Mouse (Mus musculus): ENCODE measurements around the gene Trim59. TPM values are rescaled to one million over a fixed set of nuclear protein-coding genes. Genes with fewer than 3 reads are reported as not detected.

The Trim59 gene
- polyA plus RNA-seq, 1 experiment from 2014 or later, result 86.9 TPM

DNA sequence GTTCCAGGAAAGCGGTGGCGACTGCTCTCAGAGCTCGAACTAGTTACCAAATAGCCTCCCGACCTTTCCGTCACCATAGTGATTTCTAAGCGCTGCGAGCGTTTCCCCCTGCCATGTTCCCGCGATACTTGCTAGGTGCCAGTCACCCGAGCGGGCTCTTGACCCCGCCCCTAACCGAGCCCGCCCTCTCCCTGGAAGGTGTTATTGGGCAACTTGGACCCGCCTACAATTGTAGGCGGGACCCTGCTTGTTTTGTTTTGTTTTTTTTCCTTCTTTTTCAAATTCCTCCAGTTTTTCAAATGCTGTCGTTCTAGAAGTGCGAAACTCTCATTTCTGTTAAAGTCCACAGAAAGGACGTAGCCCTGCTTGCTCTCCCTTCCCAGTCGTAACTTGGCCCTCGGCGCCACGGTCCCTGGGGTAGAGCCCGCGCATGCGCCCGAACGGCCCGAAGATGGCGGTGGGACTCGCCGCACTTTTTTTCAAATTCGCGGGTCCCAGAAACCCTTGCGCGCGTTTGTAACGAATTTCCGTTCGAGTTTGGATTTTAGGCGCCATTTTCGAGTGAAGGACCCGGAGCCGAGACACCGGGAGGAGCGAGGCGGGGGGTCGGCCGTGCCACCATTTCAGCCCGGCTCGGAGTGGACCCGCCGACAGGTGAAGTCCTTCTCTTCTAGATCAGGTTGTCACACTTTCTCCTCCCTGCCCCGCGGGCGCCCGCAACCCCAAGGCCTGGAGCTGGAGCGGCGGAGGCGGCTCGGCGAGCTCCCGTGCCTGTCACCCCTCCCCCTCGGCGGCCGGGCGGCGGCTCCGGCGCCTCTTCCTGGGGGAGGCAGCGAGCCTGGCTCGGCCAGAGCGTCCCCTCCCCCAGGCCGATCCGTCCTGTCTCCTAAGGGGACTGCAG is 39.9 kb downstream of the Trim59 start, which contains the start of the genes Ift80 and Smc4:
Gene Ift80 (minus strand): TSS at position 134 of the 901 bp plus-strand sequence.
Gene Smc4 (plus strand): TSS at position 302 of the 901 bp plus-strand sequence.
- Histone ChIP-seq H3K9ac (peak within 1 kb of the TSS; percentile 97), H3K27ac (peak within 1 kb of the TSS; percentile 96), H3K36me3 (no peaks in the 10 kb centered on the region), H3K4me3 (replicated peaks) (peak within 1 kb of the TSS; percentile 98), H3K4me2 (replicated peaks) (peak within 1 kb of the TSS; percentile 80), H3K4me1 (replicated peaks) (0 out of 2 replicates have a peak, but pooled peaks cover 4% of the 10 kb centered on the region), H3K9me3 (no peaks in the 10 kb centered on the region), H3K27me3 (replicated peaks) (no peaks in the 10 kb centered on the region)
- ATAC-seq, result peak; percentile 95
- WGBS, result under 1% methylated on average over 75 of the region's 76 CpGs

DNA sequence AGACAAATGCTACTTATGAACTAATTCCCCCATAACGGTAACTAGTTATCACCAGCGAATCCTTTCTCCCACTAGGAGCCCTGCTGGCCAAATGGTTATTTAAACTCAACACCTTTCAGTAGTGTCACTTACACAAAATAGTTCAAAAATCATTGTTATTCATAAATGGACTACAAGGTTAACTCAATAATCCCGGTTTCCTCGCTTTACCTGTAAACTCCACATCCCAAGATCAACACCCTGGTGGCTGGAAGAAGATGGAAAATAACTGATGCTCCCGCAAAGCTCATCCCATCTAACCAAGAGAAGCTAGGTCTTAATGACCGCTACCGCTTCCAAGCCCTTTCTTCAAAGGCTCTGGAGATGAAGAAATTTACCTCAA is 40.5 kb downstream of the Trim59 start:
- H3K4me3 ChIP-seq (replicated peaks), result peak overlapping the region; percentile 98
- H3K27ac ChIP-seq, result no peak overlapping the region
- WGBS, result under 1% methylated on average over 7 of the region's 7 CpGs
- H3K36me3 ChIP-seq, result no peaks in the 10 kb centered on the region
- ATAC-seq, result no peak; the same call in 1 of the 2 replicates
- H3K4me2 ChIP-seq (replicated peaks), result peak overlapping the region; percentile 61
- H3K27me3 ChIP-seq (replicated peaks), result no peaks in the 10 kb centered on the region
- H3K9ac ChIP-seq, result peak overlapping the region; percentile 20; the same call in 1 of the 2 replicates
- no peaks in the 10 kb centered on the region for H3K9me3 ChIP-seq
- H3K4me1 ChIP-seq (replicated peaks), result 0 out of 2 replicates have a peak, but pooled peaks cover 4% of the 10 kb centered on the region

DNA sequence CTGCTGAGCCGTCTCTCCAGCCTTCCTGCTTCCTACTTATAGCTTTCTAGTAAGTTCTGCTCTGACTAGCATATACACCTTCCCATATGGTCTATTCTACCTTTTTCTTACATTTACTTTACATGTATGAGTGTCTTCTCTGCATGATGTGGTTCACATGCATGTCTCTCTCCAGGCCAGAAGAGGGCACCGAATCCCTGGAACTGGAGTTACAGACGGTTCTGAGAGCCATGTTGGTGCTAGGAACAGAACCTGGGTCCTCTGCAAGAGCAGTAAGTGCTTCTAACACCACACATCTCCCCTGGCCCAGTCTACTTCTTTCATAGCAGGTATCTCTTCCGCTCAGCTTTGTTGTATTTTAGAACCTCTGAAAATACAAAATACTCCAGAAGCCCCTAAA is 41.8 kb downstream of the Trim59 start:
- Histone ChIP-seq H3K27me3 (replicated peaks) (no peaks in the 10 kb centered on the region), H3K4me1 (replicated peaks) (0 out of 2 replicates have a peak, but pooled peaks cover 4% of the 10 kb centered on the region), H3K9ac (no peak overlapping the region), H3K4me2 (replicated peaks) (no peak overlapping the region), H3K27ac (no peak overlapping the region), H3K36me3 (no peaks in the 10 kb centered on the region), H3K4me3 (replicated peaks) (no peak overlapping the region), H3K9me3 (no peaks in the 10 kb centered on the region)
- no peak for ATAC-seq
- WGBS, result 93% methylated on average over 4 of the region's 4 CpGs

DNA sequence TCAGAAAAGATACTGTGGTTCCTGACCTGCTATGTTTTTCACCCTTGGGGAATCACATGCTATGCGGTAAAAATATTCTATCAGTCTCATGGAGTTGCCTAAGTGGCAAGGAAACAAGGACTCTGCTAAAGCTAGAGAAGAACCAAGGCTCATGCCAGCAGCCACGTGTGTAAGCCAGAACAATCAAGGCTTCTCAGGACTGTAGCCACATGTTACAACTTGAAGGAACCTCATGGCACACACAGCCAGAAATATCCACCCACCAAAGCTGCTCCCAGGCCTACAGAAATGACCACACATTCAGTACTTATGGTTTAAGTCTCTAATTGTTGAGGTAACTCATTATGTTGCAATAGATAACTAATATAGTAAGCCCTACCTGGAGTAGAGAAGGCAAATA is 58.0 kb downstream of the Trim59 start:
- no peak overlapping the region for H3K9ac ChIP-seq
- H3K36me3 ChIP-seq, result no peaks in the 10 kb centered on the region
- H3K4me1 ChIP-seq (replicated peaks), result no peaks in the 10 kb centered on the region
- 89% methylated on average over 2 of the region's 2 CpGs for WGBS
- no peaks in the 10 kb centered on the region for H3K27me3 ChIP-seq (replicated peaks)
- no peak for ATAC-seq
- no peak overlapping the region for H3K27ac ChIP-seq
- no peak overlapping the region for H3K4me2 ChIP-seq (replicated peaks)
- no peaks in the 10 kb centered on the region for H3K9me3 ChIP-seq
- H3K4me3 ChIP-seq (replicated peaks), result no peak overlapping the region

MicroRNAs encoded within 50 kb of the gene (microRNA counts, 519-probe panel; counts per million panel counts)
- 4,372 counts per million, percentile 97 among the panel's probes with 10 or more counts for microRNA mmu-miR-15b

Other genes with a start within 250 kb of the Trim59 start
- 0.78 and 0.87 TPM in 2 replicates for gene 1110032F04Rik, start 175.2 kb downstream of the Trim59 start, polyA plus RNA-seq (2015; fragmentation: Nextera tagmentation; extraction: Ambion mirVana)
- 8.4 and 9.7 TPM in 2 replicates for gene Ift80, start 40.2 kb downstream of the Trim59 start, polyA plus RNA-seq (2015; fragmentation: Nextera tagmentation; extraction: Ambion mirVana)
- 131 and 157 TPM in 2 replicates for gene Smc4, start 40.0 kb downstream of the Trim59 start, polyA plus RNA-seq (2015; fragmentation: Nextera tagmentation; extraction: Ambion mirVana)
- gene Kpna4, start 82.4 kb upstream of the Trim59 start, polyA plus RNA-seq (2015; fragmentation: Nextera tagmentation; extraction: Ambion mirVana), result 26.7 and 29.5 TPM in 2 replicates
- 1.9 and 3.0 TPM in 2 replicates for gene Arl14, start 177.7 kb upstream of the Trim59 start, polyA plus RNA-seq (2015; fragmentation: Nextera tagmentation; extraction: Ambion mirVana)

Data from intestine, embryonic 15.5 days (tissue).